29 mouse cellular contexts compared by ENCODE assay signal in genomic region chr14:95688611-95689010, GRCm38 (mm10).
DNase-seq lines count a peak whose midpoint lies in the region; ATAC-seq and TF ChIP-seq lines count a peak whose summit lies in the region.
"Had no signal": no experiment of that assay in that cellular context is flagged by ENCODE, and none has a peak within 500 bp of the region (broad histone marks: within the 10 kb centered on the region; RNA-seq: fewer than 3 reads in every experiment).

No protein-coding gene starts in this region.

- H3K9me3 ChIP-seq in forebrain, embryonic 15.5 days, result no peaks in the 10 kb centered on the region
- no peaks in the 10 kb centered on the region for H3K9me3 ChIP-seq in forebrain, embryonic 10.5 days
- no peaks in the 10 kb centered on the region for H3K9me3 ChIP-seq in forebrain, postnatal 0 days (ENCODE audit: low read length)
- no peaks in the 10 kb centered on the region for H3K9me3 ChIP-seq in kidney, embryonic 15.5 days (replicated peaks)
- H3K9me3 ChIP-seq: embryonic facial prominence, embryonic 12.5 days; hindbrain, embryonic 13.5 days; limb, embryonic 12.5 days; midbrain, embryonic 13.5 days; neural tube, embryonic 12.5 days; stomach, embryonic 15.5 days had no signal

- no peaks in the 10 kb centered on the region for H3K4me1 ChIP-seq in forebrain, embryonic 15.5 days
- H3K4me1 ChIP-seq in forebrain, embryonic 10.5 days, result no peaks in the 10 kb centered on the region
- H3K4me1 ChIP-seq in forebrain, postnatal 0 days (ENCODE audit: insufficient read depth), result no peaks in the 10 kb centered on the region
- H3K4me1 ChIP-seq in kidney, embryonic 15.5 days, result no peaks in the 10 kb centered on the region
- H3K4me1 ChIP-seq: embryonic facial prominence, embryonic 12.5 days; hindbrain, embryonic 13.5 days; limb, embryonic 12.5 days; megakaryocyte, embryonic 14.5 days; midbrain, embryonic 13.5 days; neural tube, embryonic 12.5 days; stomach, embryonic 15.5 days had no signal

- H3K27me3 ChIP-seq in forebrain, embryonic 15.5 days, result no peaks in the 10 kb centered on the region
- H3K27me3 ChIP-seq in forebrain, embryonic 10.5 days (ENCODE audit: poor library complexity, severe bottlenecking), result no peaks in the 10 kb centered on the region
- no peaks in the 10 kb centered on the region for H3K27me3 ChIP-seq in forebrain, postnatal 0 days (ENCODE audit: insufficient read depth, low read length)
- H3K27me3 ChIP-seq in kidney, embryonic 15.5 days, result no peaks in the 10 kb centered on the region
- H3K27me3 ChIP-seq: CH12.LX; embryonic facial prominence, embryonic 12.5 days; hindbrain, embryonic 13.5 days; limb, embryonic 12.5 days; megakaryocyte, embryonic 14.5 days; midbrain, embryonic 13.5 days; neural tube, embryonic 12.5 days; Patski; stomach, embryonic 15.5 days had no signal

- no peak for TF ChIP-seq CTCF in brain, embryonic 14.5 days (IDR thresholded peaks at IDR 0.05; ENCODE audit: borderline replicate concordance, extremely low read depth, insufficient read depth, insufficient read length)
- TF ChIP-seq CTCF in forebrain, postnatal 0 days (IDR thresholded peaks at IDR 0.05; ENCODE audit: low read depth), result no peak

- no peaks in the 10 kb centered on the region for H3K36me3 ChIP-seq in forebrain, embryonic 15.5 days
- H3K36me3 ChIP-seq in forebrain, embryonic 10.5 days (replicated peaks), result no peaks in the 10 kb centered on the region
- no peaks in the 10 kb centered on the region for H3K36me3 ChIP-seq in forebrain, postnatal 0 days (ENCODE audit: insufficient read depth)
- H3K36me3 ChIP-seq in kidney, embryonic 15.5 days, result no peaks in the 10 kb centered on the region
- H3K36me3 ChIP-seq: embryonic facial prominence, embryonic 12.5 days; G1E; hindbrain, embryonic 13.5 days; limb, embryonic 12.5 days; midbrain, embryonic 13.5 days; neural tube, embryonic 12.5 days; stomach, embryonic 15.5 days had no signal

- no peak for DNase-seq in forebrain, embryonic 10.5 days (ENCODE audit: extremely low spot score, low spot score)
- DNase-seq in brain, embryonic 14.5 days (ENCODE audit: low read depth), result peak; percentile 82
- peak; percentile 72 for DNase-seq in forebrain, postnatal 0 days
- peak; percentile 4 to 41 for DNase-seq in layer of hippocampus, postnatal 14 days (ENCODE audit: low spot score in 2 of 2)
- DNase-seq in ovary, postnatal 14 days (ENCODE audit: low spot score), result no peak
- DNase-seq: adrenal gland, adult 2 months; B cell, adult 2 months; cerebellum, adult 9-10 months; gastrocnemius, adult 2 months; kidney, adult 11 months; liver, postnatal 0 days; retina, postnatal 1 day; right cerebral cortex, postnatal 4 days; thymus, adult 18-20 months; thymus, postnatal 36 days had no signal

- H3K4me3 ChIP-seq in forebrain, embryonic 15.5 days, result no peak overlapping the region
- no peak overlapping the region for H3K4me3 ChIP-seq in forebrain, embryonic 10.5 days
- H3K4me3 ChIP-seq in forebrain, postnatal 0 days (ENCODE audit: low read depth, low read length), result no peak overlapping the region
- no peak overlapping the region for H3K4me3 ChIP-seq in kidney, embryonic 15.5 days (replicated peaks)
- H3K4me3 ChIP-seq: embryonic facial prominence, embryonic 12.5 days; gastrocnemius, adult 2 months; hindbrain, embryonic 13.5 days; limb, embryonic 12.5 days; megakaryocyte, embryonic 14.5 days; midbrain, embryonic 13.5 days; neural tube, embryonic 12.5 days; stomach, embryonic 15.5 days had no signal

- no peak overlapping the region for H3K27ac ChIP-seq in forebrain, embryonic 15.5 days (replicated peaks)
- H3K27ac ChIP-seq in forebrain, embryonic 10.5 days, result no peak overlapping the region
- H3K27ac ChIP-seq in forebrain, postnatal 0 days (ENCODE audit: low read depth, low read length), result no peak overlapping the region
- H3K27ac ChIP-seq in kidney, embryonic 15.5 days, result no peak overlapping the region
- H3K27ac ChIP-seq: embryonic facial prominence, embryonic 12.5 days; gastrocnemius, adult 2 months; hindbrain, embryonic 13.5 days; kidney, postnatal 0 days; limb, embryonic 12.5 days; midbrain, embryonic 13.5 days; neural tube, embryonic 12.5 days; stomach, embryonic 15.5 days had no signal

- peak; percentile 80; the same call in 1 of the 2 replicates for ATAC-seq in forebrain, embryonic 15.5 days (replicated peaks)
- peak; percentile 71 for ATAC-seq in forebrain, postnatal 0 days
- no peak for ATAC-seq in kidney, embryonic 15.5 days (replicated peaks; ENCODE audit: low FRiP score)
- ATAC-seq: liver, postnatal 0 days; midbrain, embryonic 13.5 days; Patski had no signal

- H3K9ac ChIP-seq in forebrain, embryonic 15.5 days (replicated peaks), result no peak overlapping the region
- no peak overlapping the region for H3K9ac ChIP-seq in forebrain, postnatal 0 days
- no peak overlapping the region for H3K9ac ChIP-seq in kidney, embryonic 15.5 days
- H3K9ac ChIP-seq: embryonic facial prominence, embryonic 12.5 days; hindbrain, embryonic 13.5 days; limb, embryonic 12.5 days; liver, postnatal 0 days; midbrain, embryonic 13.5 days; neural tube, embryonic 12.5 days; stomach, embryonic 15.5 days had no signal

- no peak for TF ChIP-seq POLR2A in brain, embryonic 14.5 days (IDR thresholded peaks at IDR 0.05; ENCODE audit: borderline replicate concordance, extremely low read depth, insufficient read depth, insufficient read length, poor library complexity, severe bottlenecking)

- H3K4me2 ChIP-seq in forebrain, embryonic 15.5 days (replicated peaks), result no peak overlapping the region
- H3K4me2 ChIP-seq in forebrain, postnatal 0 days (ENCODE audit: low read depth), result no peak overlapping the region
- H3K4me2 ChIP-seq in kidney, embryonic 15.5 days, result no peak overlapping the region
- H3K4me2 ChIP-seq: embryonic facial prominence, embryonic 12.5 days; hindbrain, embryonic 13.5 days; limb, embryonic 12.5 days; liver, embryonic 11.5 days; midbrain, embryonic 13.5 days; neural tube, embryonic 12.5 days; stomach, embryonic 15.5 days had no signal

Comparison
In these comparisons a context has a peak if more than half of its experiments do, and no peak if none do; other contexts are left out.
1. DNase-seq: peak in brain, embryonic 14.5 days (single experiment), forebrain, postnatal 0 days (single experiment) and layer of hippocampus, postnatal 14 days (2 of 2); none in forebrain, embryonic 10.5 days (single experiment) and ovary, postnatal 14 days (single experiment).